Mouse (Mus musculus): ENCODE data around the gene Vav3. TPM values are rescaled to one million over a fixed set of nuclear protein-coding genes. Genes with fewer than 3 reads are reported as not detected.

Gene Vav3
- polyA plus RNA-seq, 1 experiment from 2014 or later = 9.7 TPM

DNA sequence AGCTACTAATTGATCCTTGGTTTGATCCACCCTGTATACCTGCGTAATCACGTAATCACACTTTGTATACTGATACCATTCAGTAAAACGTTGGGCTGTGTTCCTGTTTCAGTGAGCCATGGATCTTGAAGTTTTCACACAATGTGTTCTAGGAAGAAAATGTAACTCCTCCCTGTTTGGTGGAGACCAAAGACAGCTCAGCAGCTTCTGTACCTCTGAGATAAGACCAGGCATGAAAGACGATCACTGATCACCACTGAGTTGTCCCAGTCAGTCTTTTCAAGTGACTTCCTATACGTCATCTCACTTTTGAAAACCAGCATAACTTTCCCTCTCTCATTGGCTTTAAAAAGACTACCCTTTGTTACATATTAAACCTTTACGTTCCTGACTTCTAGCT is 38.2 kb downstream of the Vav3 start:
- no peak for DNase-seq
- Histone ChIP-seq H3K9me3 (ENCODE audit: low read depth, low read length) (no peaks in the 10 kb centered on the region), H3K4me3 (ENCODE audit: low read depth, low read length) (no peak overlapping the region), H3K27me3 (ENCODE audit: insufficient read depth, low read length) (no peaks in the 10 kb centered on the region), H3K4me1 (ENCODE audit: insufficient read depth) (no peaks in the 10 kb centered on the region), H3K4me2 (no peak overlapping the region), H3K9ac (no peak overlapping the region), H3K36me3 (ENCODE audit: insufficient read depth) (no peaks in the 10 kb centered on the region), H3K27ac (ENCODE audit: low read depth) (no peak overlapping the region)
- 73% methylated on average over 6 of the region's 6 CpGs for WGBS
- TF ChIP-seq CTCF (IDR thresholded peaks at IDR 0.05; ENCODE audit: low read depth) = no peak
- no peak; the same call in 1 of the 2 replicates for ATAC-seq (ENCODE audit: insufficient read depth)

DNA sequence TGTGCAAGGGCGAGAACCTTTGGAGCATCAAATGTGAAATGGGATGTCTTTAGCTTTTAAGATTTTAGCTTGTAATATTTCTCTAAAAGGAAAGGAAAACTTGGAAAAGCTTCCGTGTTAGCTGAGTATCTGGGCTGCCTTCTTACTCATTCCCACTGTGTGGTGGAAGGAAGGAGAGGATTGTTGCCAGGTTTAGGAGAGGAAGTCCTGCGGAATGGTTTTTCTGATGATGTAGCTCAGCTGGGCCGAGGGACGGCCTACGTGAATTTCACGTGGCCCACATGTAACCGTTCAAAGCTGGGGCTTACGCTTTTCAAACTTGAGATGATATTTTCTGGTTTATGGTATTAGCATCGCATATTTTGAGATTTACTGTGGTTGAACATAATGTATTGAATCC is 48.3 kb downstream of the Vav3 start:
- Histone ChIP-seq H3K9ac (no peak overlapping the region), H3K27ac (ENCODE audit: low read depth) (no peak overlapping the region), H3K27me3 (ENCODE audit: insufficient read depth, low read length) (no peaks in the 10 kb centered on the region), H3K9me3 (ENCODE audit: low read depth, low read length) (no peaks in the 10 kb centered on the region), H3K4me1 (ENCODE audit: insufficient read depth) (no peaks in the 10 kb centered on the region), H3K4me3 (ENCODE audit: low read depth, low read length) (no peak overlapping the region), H3K36me3 (ENCODE audit: insufficient read depth) (no peaks in the 10 kb centered on the region), H3K4me2 (no peak overlapping the region)
- DNase-seq = no peak
- no peak for ATAC-seq (ENCODE audit: insufficient read depth)
- WGBS = 83% methylated on average over 10 of the region's 10 CpGs
- no peak for TF ChIP-seq CTCF (IDR thresholded peaks at IDR 0.05; ENCODE audit: low read depth)

DNA sequence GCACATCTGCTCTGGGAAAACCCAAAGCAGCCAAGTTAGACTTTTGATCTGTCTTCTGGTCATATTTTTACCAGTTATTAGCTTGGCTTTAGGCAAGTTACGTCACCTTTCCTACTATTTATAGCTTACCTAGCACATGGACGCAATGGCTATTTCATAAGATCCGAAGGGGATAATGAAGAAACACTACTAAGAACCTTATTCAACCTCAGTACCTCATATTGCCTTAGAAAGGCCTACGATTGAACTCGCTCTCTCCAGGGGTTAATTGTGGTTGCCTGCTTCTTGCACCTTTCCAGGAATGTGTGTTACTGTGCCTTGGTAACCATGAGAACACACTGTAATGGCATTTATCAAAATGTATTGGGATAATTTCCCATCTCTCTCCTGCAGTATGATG is 61.1 kb downstream of the Vav3 start:
- H3K4me2 ChIP-seq = no peak overlapping the region
- H3K27ac ChIP-seq (ENCODE audit: low read depth) = no peak overlapping the region
- H3K27me3 ChIP-seq (ENCODE audit: insufficient read depth, low read length) = no peaks in the 10 kb centered on the region
- 87% methylated on average over 5 of the region's 5 CpGs for WGBS
- DNase-seq (no peak), ATAC-seq (ENCODE audit: insufficient read depth) (no peak)
- no peaks in the 10 kb centered on the region for H3K36me3 ChIP-seq (ENCODE audit: insufficient read depth)
- TF ChIP-seq CTCF (IDR thresholded peaks at IDR 0.05; ENCODE audit: low read depth) = no peak
- no peaks in the 10 kb centered on the region for H3K9me3 ChIP-seq (ENCODE audit: low read depth, low read length)
- no peak overlapping the region for H3K4me3 ChIP-seq (ENCODE audit: low read depth, low read length)
- no peak overlapping the region for H3K9ac ChIP-seq
- no peaks in the 10 kb centered on the region for H3K4me1 ChIP-seq (ENCODE audit: insufficient read depth)

DNA sequence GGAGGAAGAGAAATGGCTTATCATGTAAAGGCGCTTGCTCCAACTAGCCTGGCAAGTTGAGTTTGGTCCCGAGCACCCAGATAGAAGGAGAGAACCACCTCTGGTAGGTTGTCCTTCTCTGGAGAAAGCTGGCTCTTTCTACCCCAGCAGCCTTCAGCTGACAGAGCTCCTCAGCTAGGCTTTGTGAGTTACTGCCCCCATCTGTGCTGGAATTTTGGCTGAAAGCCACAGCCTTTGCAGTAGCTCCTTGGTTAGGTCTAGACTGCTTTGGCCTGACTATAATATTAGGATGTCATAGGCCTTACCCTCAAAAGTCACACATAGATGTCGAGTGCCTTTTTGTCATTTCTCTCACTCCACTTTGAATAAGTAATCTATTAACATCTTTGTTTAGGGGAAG is 70.8 kb downstream of the Vav3 start:
- no peaks in the 10 kb centered on the region for H3K36me3 ChIP-seq (ENCODE audit: insufficient read depth)
- H3K9ac ChIP-seq = no peak overlapping the region
- H3K4me3 ChIP-seq (ENCODE audit: low read depth, low read length) = no peak overlapping the region
- WGBS = 58% methylated on average over 3 of the region's 3 CpGs
- H3K4me1 ChIP-seq (ENCODE audit: insufficient read depth) = no peaks in the 10 kb centered on the region
- no peak overlapping the region for H3K27ac ChIP-seq (ENCODE audit: low read depth)
- H3K27me3 ChIP-seq (ENCODE audit: insufficient read depth, low read length) = no peaks in the 10 kb centered on the region
- no peaks in the 10 kb centered on the region for H3K9me3 ChIP-seq (ENCODE audit: low read depth, low read length)
- TF ChIP-seq CTCF (IDR thresholded peaks at IDR 0.05; ENCODE audit: low read depth) = no peak
- DNase-seq (peak; percentile 62), ATAC-seq (ENCODE audit: insufficient read depth) (peak; percentile 62; the same call in 1 of the 2 replicates)
- no peak overlapping the region for H3K4me2 ChIP-seq

DNA sequence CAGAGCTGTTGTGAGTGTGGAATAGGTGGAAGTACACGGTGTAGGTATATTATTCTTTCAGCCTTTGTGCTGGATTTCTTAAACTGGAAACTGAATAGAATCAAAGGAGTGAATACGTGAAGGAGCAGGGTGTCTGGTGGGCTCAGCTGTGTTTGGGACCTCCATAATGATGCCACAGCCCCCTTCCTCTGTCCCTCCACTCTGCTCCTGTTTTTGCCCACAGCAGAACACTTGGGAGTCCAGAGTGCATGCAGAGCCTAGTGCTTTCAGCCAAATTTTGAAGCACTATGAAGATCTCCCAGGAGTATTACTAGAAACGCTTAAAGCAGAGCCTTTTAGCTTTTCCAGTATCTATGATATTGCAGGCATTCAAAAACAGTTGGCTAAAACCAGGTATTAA is 80.0 kb downstream of the Vav3 start:
- H3K36me3 ChIP-seq (ENCODE audit: insufficient read depth) = no peaks in the 10 kb centered on the region
- H3K9ac ChIP-seq = no peak overlapping the region
- no peak for DNase-seq
- H3K9me3 ChIP-seq (ENCODE audit: low read depth, low read length) = no peaks in the 10 kb centered on the region
- TF ChIP-seq CTCF (IDR thresholded peaks at IDR 0.05; ENCODE audit: low read depth) = no peak
- no peak overlapping the region for H3K27ac ChIP-seq (ENCODE audit: low read depth)
- WGBS = 78% methylated on average over 3 of the region's 3 CpGs
- ATAC-seq (ENCODE audit: insufficient read depth) = no peak
- H3K4me1 ChIP-seq (ENCODE audit: insufficient read depth) = no peaks in the 10 kb centered on the region
- no peak overlapping the region for H3K4me2 ChIP-seq
- H3K27me3 ChIP-seq (ENCODE audit: insufficient read depth, low read length) = no peaks in the 10 kb centered on the region
- no peak overlapping the region for H3K4me3 ChIP-seq (ENCODE audit: low read depth, low read length)

DNA sequence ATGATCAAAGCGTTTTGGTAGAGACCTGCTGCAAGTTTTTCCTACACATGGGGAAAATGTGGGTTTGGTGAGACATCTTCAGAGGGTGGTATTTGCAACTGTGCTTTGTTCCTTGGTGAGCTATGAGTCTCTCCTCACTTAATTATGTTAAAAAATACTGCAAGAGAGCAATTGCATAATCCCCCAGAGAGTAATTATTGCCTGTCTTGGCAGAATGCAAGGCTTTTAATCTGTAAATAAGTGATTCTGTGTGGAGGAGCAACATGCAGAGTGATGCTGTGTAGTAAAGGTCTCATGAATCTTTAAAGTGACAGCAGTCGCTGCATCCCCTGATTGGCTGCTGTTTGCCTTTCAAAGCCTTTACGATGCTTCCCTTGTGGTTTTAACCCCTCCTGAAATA is 80.6 kb downstream of the Vav3 start:
- Histone ChIP-seq H3K4me1 (ENCODE audit: insufficient read depth) (no peaks in the 10 kb centered on the region), H3K4me2 (no peak overlapping the region), H3K27me3 (ENCODE audit: insufficient read depth, low read length) (no peaks in the 10 kb centered on the region), H3K27ac (ENCODE audit: low read depth) (no peak overlapping the region), H3K4me3 (ENCODE audit: low read depth, low read length) (no peak overlapping the region), H3K36me3 (ENCODE audit: insufficient read depth) (no peaks in the 10 kb centered on the region), H3K9me3 (ENCODE audit: low read depth, low read length) (no peaks in the 10 kb centered on the region), H3K9ac (no peak overlapping the region)
- ATAC-seq (ENCODE audit: insufficient read depth) = no peak; the same call in 1 of the 2 replicates
- no peak for TF ChIP-seq CTCF (IDR thresholded peaks at IDR 0.05; ENCODE audit: low read depth)
- WGBS = 36% methylated on average over 3 of the region's 3 CpGs
- peak; percentile 47 for DNase-seq

DNA sequence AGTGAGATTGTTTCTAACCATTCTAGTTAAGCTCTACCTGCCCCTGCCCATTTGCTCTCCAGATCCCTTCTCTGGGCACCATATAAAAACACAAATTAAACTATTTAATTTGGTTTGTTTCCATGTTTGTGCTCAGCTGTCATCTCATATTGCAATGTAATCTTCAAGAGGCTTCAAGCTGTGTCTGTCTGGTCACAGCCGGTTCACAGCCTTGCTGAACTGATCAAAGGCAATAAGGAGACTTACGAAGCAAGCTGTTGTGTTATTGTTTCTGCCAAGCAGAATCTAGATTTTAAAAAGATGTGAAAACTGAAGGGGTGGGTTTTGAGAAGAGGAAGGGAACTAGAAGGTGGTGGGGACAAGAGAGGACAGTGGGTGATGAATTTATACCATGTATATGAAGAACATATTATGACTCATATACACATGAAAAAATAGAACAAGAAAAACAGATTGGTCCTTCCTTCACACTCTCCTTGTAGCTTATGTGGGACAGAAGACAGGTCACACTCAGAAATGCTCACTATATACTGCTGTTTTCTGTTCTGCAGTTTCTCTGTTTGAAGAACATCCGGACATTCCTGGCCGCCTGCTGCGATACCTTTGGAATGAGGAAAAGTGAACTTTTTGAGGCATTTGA is 83.1 kb downstream of the Vav3 start:
- WGBS = 68% methylated on average over 5 of the region's 5 CpGs
- Histone ChIP-seq H3K4me2 (no peak overlapping the region), H3K27ac (ENCODE audit: low read depth) (no peak overlapping the region), H3K36me3 (ENCODE audit: insufficient read depth) (no peaks in the 10 kb centered on the region), H3K9me3 (ENCODE audit: low read depth, low read length) (no peaks in the 10 kb centered on the region), H3K9ac (no peak overlapping the region), H3K4me1 (ENCODE audit: insufficient read depth) (no peaks in the 10 kb centered on the region), H3K27me3 (ENCODE audit: insufficient read depth, low read length) (no peaks in the 10 kb centered on the region), H3K4me3 (ENCODE audit: low read depth, low read length) (no peak overlapping the region)
- DNase-seq (no peak), ATAC-seq (ENCODE audit: insufficient read depth) (no peak)
- TF ChIP-seq CTCF (IDR thresholded peaks at IDR 0.05; ENCODE audit: low read depth) = no peak
